Mouse (Mus musculus) midbrain, embryonic 16.5 days (tissue): ENCODE measurements around the gene Srrm2. TPM values are rescaled to one million over a fixed set of nuclear protein-coding genes. Genes with fewer than 3 reads are reported as not detected.

Source experiments
- ATAC-seq: fragments of 200-750 bp; cut with Nextera tagmentation; 2 replicates; pipeline ENCODE4 v1.8.0; 2017; ENCODE audit warnings: moderate TSS enrichment
- H3K27ac ChIP-seq: fragments of 300-500 bp; sonication (generic); 2 replicates; pipeline ENCODE4 v1.5.1; 2014; ENCODE audit warnings: mild to moderate bottlenecking, low read length, mixed read lengths
- H3K27me3 ChIP-seq: fragments of 300-500 bp; sonication (generic); 2 replicates; pipeline ENCODE4 v1.6.1; 2014; ENCODE audit warnings: low read depth, low read length, mixed read lengths; ENCODE audit not compliant: control insufficient read depth, insufficient read depth
- H3K36me3 ChIP-seq: fragments of 300-500 bp; sonication (generic); 2 replicates; pipeline ENCODE4 v1.6.1; 2014; ENCODE audit warnings: mild to moderate bottlenecking, low read length, moderate library complexity, mixed read lengths; ENCODE audit not compliant: control insufficient read depth, insufficient read depth
- H3K4me1 ChIP-seq: fragments of 300-500 bp; sonication (generic); 2 replicates; pipeline ENCODE4 v1.6.1; 2014; ENCODE audit warnings: mild to moderate bottlenecking, low read length, mixed read lengths; ENCODE audit not compliant: control insufficient read depth, insufficient read depth
- H3K4me2 ChIP-seq: fragments of 300-500 bp; sonication (generic); 2 replicates; pipeline ENCODE4 v1.6.1; 2014; ENCODE audit warnings: mild to moderate bottlenecking, low read length, mixed read lengths
- H3K4me3 ChIP-seq: fragments of 300-500 bp; sonication (generic); 2 replicates; pipeline ENCODE4 v1.5.1; 2014; ENCODE audit warnings: low read depth, mild to moderate bottlenecking, low read length, moderate library complexity, mixed read lengths
- H3K9ac ChIP-seq: fragments of 300-500 bp; sonication (generic); 2 replicates; pipeline ENCODE4 v1.6.1; 2014; ENCODE audit warnings: low read depth, low read length, mixed read lengths
- H3K9me3 ChIP-seq: fragments of 300-500 bp; sonication (generic); replicated peaks from 2 replicates; pipeline ENCODE4 v1.6.1; 2014; ENCODE audit warnings: mild to moderate bottlenecking, low read length, mixed read lengths; ENCODE audit not compliant: control insufficient read depth, poor library complexity, severe bottlenecking
- WGBS: fragments of 180-500 bp; shearing (Covaris S2); extraction: QIAGEN DNeasy Blood & Tissue Kit; methylation state at CpG from one replicate; pipeline ENCODE4 v1.1.7; 2014; 5-methylcytosine and 5-hydroxymethylcytosine counted together
- polyA plus RNA-seq: library from polyadenylated mRNA; unstranded; fragments of >200 nt; fragmentation: Nextera tagmentation; extraction: Ambion mirVana; gene quantifications from 2 replicates; pipeline ENCODE4 v1.2.1, GENCODE M21; 2015

Srrm2 gene
- polyA plus RNA-seq, 1 experiment from 2014 or later = 467 TPM

DNA sequence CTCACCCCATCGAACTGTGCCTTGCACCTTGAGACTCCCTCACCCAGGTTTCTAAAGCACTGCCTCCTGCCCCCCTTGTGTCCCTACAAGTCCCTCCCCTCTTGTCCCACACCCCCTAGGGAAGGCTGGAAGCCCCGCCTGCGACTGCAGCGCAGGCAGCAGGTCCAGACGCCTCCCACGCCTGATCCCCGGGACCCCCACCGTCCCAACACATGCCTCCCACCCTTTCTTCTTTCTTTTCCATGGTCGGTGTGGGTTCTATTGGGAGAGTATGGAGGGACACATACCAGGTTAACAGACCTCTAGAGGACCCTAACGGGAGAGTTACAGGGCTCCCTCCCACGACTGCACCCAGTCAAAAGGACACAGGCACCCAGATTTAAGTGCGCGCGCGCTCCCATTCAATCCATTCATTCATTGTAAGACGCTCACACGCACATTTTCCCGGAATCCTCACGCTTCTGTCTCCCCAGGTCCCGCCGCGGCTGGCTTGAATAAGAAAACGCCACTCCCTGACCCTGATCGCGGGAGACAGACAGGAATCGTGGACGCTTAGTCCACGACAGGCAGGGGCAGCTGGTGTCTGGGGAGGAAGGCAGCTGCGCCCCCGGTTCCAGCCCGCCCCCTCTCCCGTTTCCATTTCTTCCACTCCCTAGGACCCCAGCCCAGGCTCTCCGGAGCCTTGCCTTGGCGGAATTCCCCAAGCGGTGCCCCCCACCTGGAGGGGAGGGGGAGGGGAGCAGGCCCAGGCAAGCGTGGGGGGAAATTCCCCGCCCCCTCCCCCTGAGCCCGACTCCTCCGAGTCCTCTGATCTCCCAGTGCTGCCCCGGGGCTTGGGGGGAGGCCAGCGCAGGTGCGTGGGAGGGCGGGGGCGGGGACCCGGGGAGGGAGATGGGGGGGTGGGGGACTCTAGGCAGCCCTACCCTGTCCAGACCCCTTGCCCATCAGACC, 44.8 kb upstream of the Srrm2 start, which contains the start of gene Kremen2:
Gene Kremen2 (minus strand): TSS at position 533 of the 951 bp plus-strand sequence.
- peak within 1 kb of the TSS; percentile 92 for H3K4me2 ChIP-seq
- peak; percentile 12; the same call in 1 of the 2 replicates for ATAC-seq
- H3K36me3 ChIP-seq = no peaks in the 10 kb centered on the region

GRCm38 (mm10) chr17:23746311-23746710, 44.0 kb upstream of the Srrm2 start:
- Histone ChIP-seq H3K4me1 (peaks cover 17% of the 10 kb centered on the region), H3K27me3 (peaks cover 40% of the 10 kb centered on the region), H3K9ac (no peak overlapping the region), H3K36me3 (no peaks in the 10 kb centered on the region), H3K9me3 (no peaks in the 10 kb centered on the region), H3K4me3 (peak overlapping the region; percentile 50; the same call in 1 of the 2 replicates), H3K27ac (no peak overlapping the region), H3K4me2 (peak overlapping the region; percentile 92)
- 4% methylated on average over 12 of the region's 12 CpGs for WGBS
- no peak for ATAC-seq

More for the DNA sequence above, 44.8 kb upstream of the Srrm2 start, which contains the start of gene Kremen2:
- H3K4me3 ChIP-seq = peak within 1 kb of the TSS; percentile 50
- H3K9me3 ChIP-seq = no peaks in the 10 kb centered on the region
- under 1% methylated on average over 38 of the region's 45 CpGs for WGBS
- peaks cover 45% of the 10 kb centered on the region for H3K27me3 ChIP-seq
- H3K4me1 ChIP-seq = peaks cover 19% of the 10 kb centered on the region
- H3K9ac ChIP-seq = peak within 1 kb of the TSS; percentile 73
- H3K27ac ChIP-seq = no peak within 1 kb of the TSS

DNA sequence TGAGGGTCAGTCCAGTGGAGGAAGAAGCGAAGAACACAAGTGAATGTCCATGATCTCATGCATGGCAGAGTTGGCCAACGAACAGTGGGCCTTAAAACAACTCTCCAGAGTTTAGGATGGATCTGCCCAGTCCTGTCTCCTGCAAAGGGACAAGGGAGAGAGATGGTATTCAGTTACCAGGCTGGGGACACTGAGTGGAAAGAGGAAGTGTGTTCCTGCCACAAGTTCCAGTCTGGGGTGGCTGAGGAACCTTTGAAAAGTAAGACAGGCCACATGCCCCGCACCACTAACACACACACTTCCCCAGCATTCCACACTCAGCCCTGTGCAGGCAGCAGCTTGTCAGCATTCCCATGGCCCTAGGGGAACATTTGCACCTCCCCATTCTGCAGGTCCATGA, 43.6 kb upstream of the Srrm2 start:
- Histone ChIP-seq H3K9ac (no peak overlapping the region), H3K27ac (no peak overlapping the region)

DNA sequence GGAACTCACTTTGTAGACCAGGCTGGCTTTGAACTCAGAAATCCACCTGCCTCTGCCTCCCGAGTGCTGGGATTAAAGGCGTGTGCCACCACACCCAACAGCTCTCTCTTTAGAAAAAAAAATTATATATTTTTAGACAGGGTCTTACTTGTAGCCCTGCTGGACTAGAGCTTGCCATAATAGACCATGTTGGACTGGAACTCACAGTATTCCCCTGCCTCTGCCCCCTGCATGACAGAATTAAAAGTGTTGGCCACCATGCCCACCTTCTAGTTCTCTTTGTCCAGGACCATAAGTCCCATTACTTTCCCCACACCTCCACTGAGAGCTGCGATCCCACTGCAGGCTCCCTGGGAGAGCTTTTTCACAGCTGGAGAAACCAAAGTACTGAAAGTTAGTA, 42.9 kb upstream of the Srrm2 start:
- H3K4me2 ChIP-seq = no peak overlapping the region
- H3K27me3 ChIP-seq = peaks cover 29% of the 10 kb centered on the region
- H3K4me3 ChIP-seq = no peak overlapping the region
- H3K9me3 ChIP-seq = no peaks in the 10 kb centered on the region
- peaks cover 14% of the 10 kb centered on the region for H3K4me1 ChIP-seq
- H3K36me3 ChIP-seq = peaks cover 11% of the 10 kb centered on the region
- no peak for ATAC-seq
- 84% methylated on average over 3 of the region's 3 CpGs for WGBS
- no peak overlapping the region for H3K27ac ChIP-seq
- no peak overlapping the region for H3K9ac ChIP-seq

More for the DNA sequence above, 43.6 kb upstream of the Srrm2 start:
- 86% methylated on average over 3 of the region's 3 CpGs for WGBS
- H3K4me3 ChIP-seq = no peak overlapping the region
- H3K36me3 ChIP-seq = peaks cover 4% of the 10 kb centered on the region
- no peak overlapping the region for H3K4me2 ChIP-seq
- H3K9me3 ChIP-seq = no peaks in the 10 kb centered on the region
- peaks cover 17% of the 10 kb centered on the region for H3K4me1 ChIP-seq
- ATAC-seq = no peak
- H3K27me3 ChIP-seq = peaks cover 36% of the 10 kb centered on the region

DNA sequence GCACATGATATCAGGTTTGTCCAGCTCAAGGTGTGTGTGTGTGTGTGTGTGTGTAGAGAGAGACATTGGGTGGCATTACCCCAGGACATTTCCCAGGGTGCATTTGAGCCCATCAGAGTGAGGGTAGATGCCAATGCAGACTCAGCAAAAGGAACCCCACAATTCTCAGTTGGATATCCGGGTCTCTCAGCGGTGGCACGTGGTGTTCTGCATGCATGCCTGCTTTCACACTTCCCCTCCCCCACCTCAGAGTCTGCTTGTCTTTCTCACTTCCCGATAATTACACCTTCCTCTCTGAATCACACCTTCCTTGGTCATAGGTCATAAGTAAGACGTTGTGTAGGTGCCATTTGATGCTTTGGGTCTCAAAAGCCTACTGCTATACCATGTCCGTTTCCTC, 42.3 kb upstream of the Srrm2 start:
- 43% methylated on average over 6 of the region's 6 CpGs for WGBS
- peaks cover 16% of the 10 kb centered on the region for H3K36me3 ChIP-seq

GRCm38 (mm10) chr17:23748631-23749391, 41.5 kb upstream of the Srrm2 start:
- no peak overlapping the region for H3K4me2 ChIP-seq
- peaks cover 24% of the 10 kb centered on the region for H3K36me3 ChIP-seq
- WGBS = 40% methylated on average over 10 of the region's 10 CpGs
- no peak overlapping the region for H3K27ac ChIP-seq
- peaks cover 16% of the 10 kb centered on the region for H3K27me3 ChIP-seq
- no peak overlapping the region for H3K4me3 ChIP-seq
- ATAC-seq = no peak
- no peak overlapping the region for H3K9ac ChIP-seq
- no peaks in the 10 kb centered on the region for H3K9me3 ChIP-seq
- peaks cover 13% of the 10 kb centered on the region for H3K4me1 ChIP-seq

More for the DNA sequence above, 42.3 kb upstream of the Srrm2 start:
- no peak overlapping the region for H3K27ac ChIP-seq
- no peak overlapping the region for H3K9ac ChIP-seq
- peaks cover 13% of the 10 kb centered on the region for H3K4me1 ChIP-seq
- H3K9me3 ChIP-seq = no peaks in the 10 kb centered on the region
- H3K4me2 ChIP-seq = no peak overlapping the region
- peaks cover 24% of the 10 kb centered on the region for H3K27me3 ChIP-seq
- no peak for ATAC-seq
- no peak overlapping the region for H3K4me3 ChIP-seq

DNA sequence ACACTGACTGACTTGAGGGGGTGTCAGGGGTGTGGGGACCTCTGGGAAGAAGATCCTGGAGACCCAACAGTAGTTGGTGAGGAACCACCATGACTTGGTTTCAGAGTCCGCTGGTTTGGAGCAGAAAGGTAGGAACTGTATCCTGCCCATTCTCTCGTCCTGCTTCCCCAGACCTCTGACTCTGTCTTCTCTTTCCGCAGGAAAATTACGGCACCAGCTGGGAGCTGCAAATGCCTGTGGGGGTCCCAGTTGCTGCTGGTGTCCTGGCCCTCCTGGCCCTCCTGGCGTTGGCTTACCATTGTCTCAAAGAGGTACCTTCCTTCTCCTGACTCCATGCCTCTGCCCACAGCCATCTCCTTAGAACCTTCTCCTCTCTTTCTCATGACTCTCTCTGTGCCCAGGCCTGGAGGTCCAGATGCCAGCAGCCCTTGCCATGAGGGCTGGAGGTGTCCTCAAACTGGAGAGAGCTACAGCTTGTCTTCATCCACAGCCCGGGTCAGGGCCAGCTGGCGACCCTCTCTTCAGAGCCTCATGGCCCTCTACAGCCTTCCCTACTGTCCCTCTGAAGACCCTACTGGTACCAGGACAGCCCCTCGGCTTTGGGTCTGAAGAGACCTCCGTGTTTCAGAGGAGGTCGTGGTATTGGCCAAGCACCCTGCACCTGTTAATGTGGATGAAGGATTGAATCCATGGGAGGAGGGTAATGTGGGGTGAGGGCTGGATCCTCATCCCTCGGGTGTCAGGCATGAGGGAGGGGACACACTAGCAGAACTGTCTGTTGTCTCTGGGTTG, 40.7 kb upstream of the Srrm2 start:
- Histone ChIP-seq H3K4me3 (no peak overlapping the region), H3K27me3 (peaks cover 8% of the 10 kb centered on the region), H3K4me2 (no peak overlapping the region), H3K36me3 (peaks cover 26% of the 10 kb centered on the region), H3K9ac (no peak overlapping the region), H3K4me1 (peaks cover 13% of the 10 kb centered on the region), H3K27ac (no peak overlapping the region), H3K9me3 (no peaks in the 10 kb centered on the region)
- WGBS = 89% methylated on average over 11 of the region's 11 CpGs
- no peak for ATAC-seq

DNA sequence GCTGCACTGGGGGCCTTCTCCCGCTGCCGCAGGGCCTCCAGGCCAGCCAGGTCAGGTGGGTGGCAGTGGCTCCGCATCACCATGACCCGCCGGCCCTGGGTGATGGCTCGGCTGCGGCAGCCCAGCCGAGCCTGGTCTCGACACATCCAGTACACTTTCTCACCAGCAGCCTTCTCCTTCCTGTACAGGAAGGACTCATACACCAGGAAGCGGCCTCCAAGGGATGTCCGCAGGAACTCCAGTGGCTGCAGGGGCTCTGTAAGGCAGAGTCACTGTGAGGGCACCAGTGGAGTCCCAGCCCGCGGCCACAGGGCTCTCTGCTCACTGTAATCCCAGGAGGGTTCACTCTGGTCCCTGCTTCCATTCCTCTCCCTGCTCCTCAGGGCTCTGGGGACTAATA, 34.6 kb upstream of the Srrm2 start:
- H3K9ac ChIP-seq = no peak overlapping the region
- peaks cover 78% of the 10 kb centered on the region for H3K36me3 ChIP-seq
- H3K27me3 ChIP-seq = no peaks in the 10 kb centered on the region
- H3K27ac ChIP-seq = no peak overlapping the region
- H3K4me3 ChIP-seq = no peak overlapping the region
- ATAC-seq = no peak
- no peaks in the 10 kb centered on the region for H3K4me1 ChIP-seq
- 94% methylated on average over 13 of the region's 13 CpGs for WGBS
- no peaks in the 10 kb centered on the region for H3K9me3 ChIP-seq
- H3K4me2 ChIP-seq = no peak overlapping the region
